ENCODE assay signal across 9 mouse cellular contexts in genomic region chr11:120281197-120281596, GRCm38 (mm10). TPM values are rescaled to one million over a fixed set of nuclear protein-coding genes. Genes with fewer than 3 reads are reported as not detected.
DNase-seq lines count a peak whose midpoint lies in the region; ATAC-seq and TF ChIP-seq lines count a peak whose summit lies in the region.
"Had no signal": no experiment of that assay in that cellular context is flagged by ENCODE, and none has a peak within 500 bp of the region (broad histone marks: within the 10 kb centered on the region; RNA-seq: fewer than 3 reads in every experiment).

No protein-coding gene starts in this region.

- no peak for TF ChIP-seq EP300 in liver, embryonic 14.5 days (IDR thresholded peaks at IDR 0.05; ENCODE audit: low read depth)

- peaks cover 15% of the 10 kb centered on the region for H3K4me1 ChIP-seq in forebrain, embryonic 14.5 days (ENCODE audit: control insufficient read depth, insufficient read depth, low read length)
- no peaks in the 10 kb centered on the region; a peak in 1 of 4 replicates for H3K4me1 ChIP-seq in liver, embryonic 14.5 days (replicated peaks; ENCODE audit: control insufficient read depth in 2 of 2, insufficient read depth in 2 of 2, low read length in 1 of 2)
- peaks cover 22% of the 10 kb centered on the region for H3K4me1 ChIP-seq in cerebellum, adult 2 months (ENCODE audit: control insufficient read depth, insufficient read depth, low read length)

- H3K36me3 ChIP-seq in forebrain, embryonic 14.5 days (ENCODE audit: control insufficient read depth, insufficient read depth, low read length) = peaks cover 91% of the 10 kb centered on the region
- H3K36me3 ChIP-seq in liver, embryonic 14.5 days (replicated peaks; ENCODE audit: control insufficient read depth, insufficient read depth, low read depth) = no peaks in the 10 kb centered on the region

- TF ChIP-seq POLR2A in cerebellum, adult 2 months (IDR thresholded peaks at IDR 0.05; ENCODE audit: borderline replicate concordance, insufficient read depth, low read length) = no peak

- H3K27me3 ChIP-seq in forebrain, embryonic 14.5 days (replicated peaks; ENCODE audit: control insufficient read depth, insufficient read depth, low read length) = no peaks in the 10 kb centered on the region
- no peaks in the 10 kb centered on the region for H3K27me3 ChIP-seq in liver, embryonic 14.5 days (ENCODE audit: control insufficient read depth, insufficient read depth, low read length)
- H3K27me3 ChIP-seq in cerebellum, adult 2 months (ENCODE audit: control insufficient read depth, insufficient read depth, low read length) = no peaks in the 10 kb centered on the region

- H3K27ac ChIP-seq in forebrain, embryonic 14.5 days (ENCODE audit: low read depth, low read length) = peak overlapping the region; percentile 73; the same call in 1 of the 2 replicates
- H3K27ac ChIP-seq in liver, embryonic 14.5 days = no peak overlapping the region
- no peak overlapping the region for H3K27ac ChIP-seq in cerebellum, adult 2 months (ENCODE audit: insufficient read depth, low read length)

- no peak for ATAC-seq in forebrain, embryonic 14.5 days
- 0 out of 2 replicates have a peak, but pooled peaks have one; percentile 24 for ATAC-seq in liver, embryonic 14.5 days (ENCODE audit: insufficient read depth)
- no peak for ATAC-seq in inflammation-experienced regulatory T-cells, adult 6 months

- no peak overlapping the region for H3K9ac ChIP-seq in forebrain, embryonic 14.5 days (ENCODE audit: low read length)
- no peak overlapping the region for H3K9ac ChIP-seq in liver, embryonic 14.5 days (replicated peaks)

- H3K4me3 ChIP-seq in forebrain, embryonic 14.5 days (ENCODE audit: low read depth, low read length) = no peak overlapping the region
- H3K4me3 ChIP-seq in liver, embryonic 14.5 days (ENCODE audit: insufficient read depth in 1 of 2, low read depth in 2 of 2, low read length in 2 of 2) = no peak overlapping the region
- no peak overlapping the region for H3K4me3 ChIP-seq in cerebellum, adult 2 months (replicated peaks; ENCODE audit: insufficient read depth, low read depth, low read length)
- H3K4me3 ChIP-seq: erythroblast, embryonic 14.5 days had no signal

- DNase-seq in adrenal gland, adult 2 months = peak; percentile 78
- no peak for DNase-seq in adrenal gland, postnatal 4 days (ENCODE audit: low spot score in 2 of 2)
- DNase-seq in forebrain, embryonic 14.5 days (ENCODE audit: low spot score) = no peak
- DNase-seq in kidney, adult 11 months = peak; percentile 76
- DNase-seq in liver, embryonic 14.5 days (ENCODE audit: low read depth in 3 of 3, low spot score in 3 of 3) = no peak
- DNase-seq in cerebellum, adult 2 months = no peak
- no peak for DNase-seq in cerebellum, postnatal 4 days (ENCODE audit: low spot score in 2 of 2)

- no peaks in the 10 kb centered on the region for H3K9me3 ChIP-seq in forebrain, embryonic 14.5 days (replicated peaks; ENCODE audit: control insufficient read depth, low read length)
- H3K9me3 ChIP-seq in liver, embryonic 14.5 days (ENCODE audit: control insufficient read depth, low read length) = no peaks in the 10 kb centered on the region

- WGBS in forebrain, embryonic 14.5 days = 90% methylated on average over 3 of the region's 3 CpGs
- 67% methylated on average over 3 of the region's 3 CpGs for WGBS in liver, embryonic 14.5 days (ENCODE audit: insufficient replicate concordance)
- whole genome bisulfite sequencing in cerebellum, adult 2 months = 79% methylated on average over 3 of the region's 3 CpGs

- no peak for TF ChIP-seq CTCF in liver, embryonic 14.5 days (IDR thresholded peaks at IDR 0.05; ENCODE audit: low read depth)
- TF ChIP-seq CTCF in cerebellum, adult 2 months (IDR thresholded peaks at IDR 0.05; ENCODE audit: borderline replicate concordance, insufficient read depth, low read depth, low read length) = no peak

- no peak overlapping the region for H3K4me2 ChIP-seq in forebrain, embryonic 14.5 days (ENCODE audit: low read length)
- H3K4me2 ChIP-seq in liver, embryonic 14.5 days (ENCODE audit: low read depth) = no peak overlapping the region

RNA-seq across cellular contexts. Expression of gene Bahcc1, which starts 48.5 kb away (rescaled TPM):
- 10 to 100 TPM in 1 of 2 experiments, 1 to 10 TPM in 1; 9.2 to 21.9 TPM for total RNA-seq in adrenal gland, adult 2 months (2021)
- 17.9 and 19.5 TPM in 2 replicates for polyA plus RNA-seq in adrenal gland, adult 2 months (2012; rRNA removed)
- total RNA-seq in adrenal gland, postnatal 4 days (2021) = 10 to 100 TPM; 25.3 to 26.7 TPM
- 12.6 and 14.5 TPM in 2 replicates for polyA plus RNA-seq in forebrain, embryonic 14.5 days (2014; fragmentation: Nextera tagmentation; extraction: Ambion mirVana)
- 1.5 and 1.6 TPM in 2 replicates for polyA plus RNA-seq in liver, embryonic 14.5 days (2012; rRNA removed)
- 0.75 and 1.2 TPM in 2 replicates for polyA plus RNA-seq in liver, embryonic 14.5 days (2014; fragmentation: Nextera tagmentation; extraction: Ambion mirVana)
- polyA plus RNA-seq in cerebellum, adult 2 months (2012; rRNA removed) = 17.0 and 17.6 TPM in 2 replicates
- not detected for polyA plus RNA-seq in inflammation-experienced regulatory T-cells, adult 6 months (2017; shearing (Covaris generic))

Comparison
In these comparisons a context has a peak if more than half of its experiments do, and no peak if none do; other contexts are left out.
1. DNase-seq: peak in adrenal gland, adult 2 months (single experiment) and kidney, adult 11 months (single experiment); none in adrenal gland, postnatal 4 days (0 of 2), forebrain, embryonic 14.5 days (single experiment), liver, embryonic 14.5 days (0 of 3), cerebellum, adult 2 months (0 of 2) and cerebellum, postnatal 4 days (0 of 2).